Mouse (Mus musculus) olfactory bulb, adult 2 months (tissue): ENCODE measurements around the gene Vmn2r85. TPM values are rescaled to one million over a fixed set of nuclear protein-coding genes. Genes with fewer than 3 reads are reported as not detected.

ENCODE experiments used
- H3K27ac ChIP-seq: fragments of 200-500 bp; 2 replicates; pipeline ENCODE4 v1.5.1; 2012; ENCODE audit warnings: low read depth, low read length; ENCODE audit not compliant: insufficient read depth
- H3K4me1 ChIP-seq: fragments of 200-500 bp; 2 replicates; pipeline ENCODE4 v1.6.1; 2012; ENCODE audit warnings: low read length; ENCODE audit not compliant: control insufficient read depth, insufficient read depth
- H3K4me3 ChIP-seq: fragments of 200-500 bp; 2 replicates; pipeline ENCODE4 v1.5.1; 2012; ENCODE audit warnings: mild to moderate bottlenecking, low read depth, low read length, moderate library complexity; ENCODE audit not compliant: insufficient read depth
- CTCF ChIP-seq: fragments of 200-500 bp; IDR thresholded peaks from 2 replicates; pipeline ENCODE4 v1.5.1; 2012; ENCODE audit warnings: low read depth, mild to moderate bottlenecking, low read length, moderate library complexity; ENCODE audit not compliant: insufficient read depth
- POLR2A ChIP-seq: fragments of 200-500 bp; IDR thresholded peaks from 2 replicates; pipeline ENCODE4 v1.6.1; 2012; ENCODE audit warnings: mild to moderate bottlenecking, low read depth, low read length, moderate library complexity; ENCODE audit not compliant: insufficient read depth
- WGBS: fragments of 180-500 bp; shearing (Covaris S2); methylation state at CpG from one replicate; pipeline ENCODE4 v1.1.7; 2018; 5-methylcytosine and 5-hydroxymethylcytosine counted together
- polyA plus RNA-seq: library from polyadenylated mRNA; stranded (reverse); fragments of >200 nt; gene quantifications from 2 replicates; pipeline ENCODE4 v1.2.4, GENCODE M21; 2012; ENCODE audit warnings: low replicate concordance; ENCODE audit not compliant: missing spikeins, insufficient read depth, insufficient read length

Gene Vmn2r85
- polyA plus RNA-seq, 1 experiment = not detected

- H3K4me1 ChIP-seq = no peaks in the 10 kb centered on the region
- H3K4me3 ChIP-seq = no peak within 1 kb of the TSS
- TF ChIP-seq POLR2A = no peak
- no peak within 1 kb of the TSS for H3K27ac ChIP-seq
These were observed 35.3 kb downstream of the Vmn2r85 start, which contains the start of gene Vmn2r84 for GRCm38 (mm10) chr10:130394232-130394631. Vmn2r84 (minus strand) TSS chr10:130394332.

GRCm38 (mm10) chr10:130375145-130375544 lies 54.4 kb downstream of the Vmn2r85 start:
- WGBS = 85% methylated on average over 2 of the region's 2 CpGs
- no peak for TF ChIP-seq POLR2A
- no peak for TF ChIP-seq CTCF
- Histone ChIP-seq H3K27ac (no peak overlapping the region), H3K4me3 (no peak overlapping the region), H3K4me1 (no peaks in the 10 kb centered on the region)

GRCm38 (mm10) chr10:130372491-130373173 lies 56.9 kb downstream of the Vmn2r85 start:
- 87% methylated on average over 2 of the region's 2 CpGs for WGBS
- no peak overlapping the region for H3K4me3 ChIP-seq
- H3K27ac ChIP-seq = no peak overlapping the region
- H3K4me1 ChIP-seq = no peaks in the 10 kb centered on the region
- TF ChIP-seq CTCF (no peak), POLR2A (no peak)

- TF ChIP-seq POLR2A (no peak), CTCF (no peak)
- Histone ChIP-seq H3K4me3 (no peak overlapping the region), H3K27ac (no peak overlapping the region), H3K4me1 (no peaks in the 10 kb centered on the region)
- WGBS = 56% methylated on average over 1 of the region's 1 CpGs
These were observed 57.9 kb downstream of the Vmn2r85 start for GRCm38 (mm10) chr10:130371644-130372043.

- Histone ChIP-seq H3K27ac (no peak overlapping the region), H3K4me3 (no peak overlapping the region), H3K4me1 (no peaks in the 10 kb centered on the region)
- TF ChIP-seq CTCF (no peak), POLR2A (no peak)
- 92% methylated on average over 2 of the region's 2 CpGs for WGBS
These were observed 59.4 kb downstream of the Vmn2r85 start for GRCm38 (mm10) chr10:130370005-130370682.

GRCm38 (mm10) chr10:130368384-130368783 lies 61.1 kb downstream of the Vmn2r85 start:
- no peak overlapping the region for H3K4me3 ChIP-seq
- H3K27ac ChIP-seq = no peak overlapping the region
- TF ChIP-seq POLR2A = no peak
- TF ChIP-seq CTCF = no peak
- no peaks in the 10 kb centered on the region for H3K4me1 ChIP-seq

- H3K4me3 ChIP-seq = no peak overlapping the region
- H3K27ac ChIP-seq = no peak overlapping the region
- no peak for TF ChIP-seq POLR2A
- TF ChIP-seq CTCF = no peak
- H3K4me1 ChIP-seq = no peaks in the 10 kb centered on the region
These were observed 64.7 kb downstream of the Vmn2r85 start for GRCm38 (mm10) chr10:130364766-130365165.

Other genes with a start within 250 kb of the Vmn2r85 start
- not detected in 2 replicates for gene Olfr826, start 245.5 kb downstream of the Vmn2r85 start, polyA plus RNA-seq
- not detected in 2 replicates for gene Olfr827, start 215.3 kb downstream of the Vmn2r85 start, polyA plus RNA-seq
- gene Neurod4, start 149.5 kb downstream of the Vmn2r85 start, polyA plus RNA-seq = not detected in 2 replicates
- gene Tespa1, start 106.8 kb downstream of the Vmn2r85 start, polyA plus RNA-seq = not detected in 2 replicates
- gene Vmn2r84, start 35.4 kb downstream of the Vmn2r85 start, polyA plus RNA-seq = not detected in 2 replicates
- gene Vmn2r86, start 26.3 kb upstream of the Vmn2r85 start, polyA plus RNA-seq = not detected in 2 replicates
- gene Vmn2r87, start 67.7 kb upstream of the Vmn2r85 start, polyA plus RNA-seq = not detected in 2 replicates